Mouse (Mus musculus) kidney, postnatal 36 days (tissue): Measurements from ENCODE around the gene Rasgef1b.

Experiments
- DNase-seq, 2 experiments: peaks; one replicate each; pipeline ENCODE4 v3.0.0; 2021 to 2022; ENCODE audit warnings: mixed read lengths in 2 of 2

The Rasgef1b gene

GRCm38 (mm10) chr5:99599376-99599775 lies 129.5 kb downstream of the Rasgef1b start:
- peak; percentile 42 to 58 for DNase-seq

DNA sequence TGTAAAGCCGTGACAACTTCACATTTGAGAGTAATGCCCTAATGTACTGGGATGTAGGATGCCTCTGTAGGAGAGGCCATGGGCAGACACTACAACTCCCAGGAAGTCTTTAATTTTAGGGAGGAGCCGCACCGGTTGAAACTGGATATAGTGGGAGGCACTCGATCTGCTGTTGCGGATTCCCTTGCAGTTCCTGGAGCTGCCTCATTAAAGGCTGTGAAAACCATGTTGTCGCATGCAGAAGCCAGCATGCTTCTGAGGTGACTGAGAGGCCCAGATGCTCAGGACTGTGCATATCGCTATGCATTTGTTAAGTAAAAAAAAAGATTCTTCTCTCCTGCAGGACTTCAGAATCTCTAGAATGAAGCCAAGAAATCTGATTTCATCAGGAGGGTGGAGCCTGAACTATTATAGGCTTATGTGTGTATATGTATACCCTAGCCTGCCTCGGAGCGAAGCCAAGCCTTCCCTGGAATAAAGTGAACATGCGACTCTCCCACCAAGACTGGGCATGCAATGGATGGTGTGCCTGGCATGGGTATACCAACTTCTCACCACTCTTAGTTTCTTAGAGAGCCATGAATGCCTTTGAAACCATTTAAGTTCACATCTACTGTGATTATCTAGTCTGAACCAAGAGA lies 130.3 kb downstream of the Rasgef1b start:
- no peak for DNase-seq

DNA sequence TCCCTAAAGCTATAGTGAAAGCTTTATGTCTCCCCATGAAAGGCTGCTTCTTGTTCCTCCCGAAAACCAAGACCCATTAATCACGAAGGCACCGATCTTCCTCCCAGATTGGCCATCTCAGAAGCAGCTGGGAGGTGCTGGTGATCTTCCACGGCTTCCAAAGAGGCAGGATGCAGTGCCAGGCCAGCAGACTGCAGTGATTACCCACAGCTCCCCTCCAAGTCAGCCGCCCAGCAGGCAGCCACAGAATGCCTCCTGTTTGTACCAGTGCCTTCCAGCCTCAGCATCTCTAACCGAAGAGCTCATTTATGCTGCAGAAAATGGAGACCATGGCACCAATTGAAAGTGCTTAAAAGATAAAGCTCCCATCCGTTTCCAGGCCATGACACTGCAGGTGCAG lies 131.2 kb downstream of the Rasgef1b start:
- DNase-seq = no peak

DNA sequence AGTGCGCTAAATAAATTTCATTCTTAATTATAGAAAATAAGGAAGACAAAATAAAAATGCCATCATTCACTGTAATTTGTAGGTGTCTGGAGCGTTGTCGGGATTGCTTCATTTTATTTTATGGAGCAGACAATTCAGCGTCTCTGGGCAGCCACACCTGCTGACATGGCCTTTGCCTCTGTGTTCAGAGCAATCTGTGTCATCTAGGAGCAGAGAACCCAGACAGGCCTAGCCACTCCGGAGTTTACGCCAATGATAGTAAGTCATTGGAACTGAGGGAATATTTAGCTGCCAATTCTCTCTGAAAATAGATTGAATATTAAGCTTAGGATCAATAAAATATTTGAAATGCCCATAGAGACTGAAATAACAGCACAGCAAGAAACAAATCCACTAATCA lies 137.5 kb downstream of the Rasgef1b start:
- no peak for DNase-seq

GRCm38 (mm10) chr5:99590539-99590938 lies 138.3 kb downstream of the Rasgef1b start:
- no peak for DNase-seq

DNA sequence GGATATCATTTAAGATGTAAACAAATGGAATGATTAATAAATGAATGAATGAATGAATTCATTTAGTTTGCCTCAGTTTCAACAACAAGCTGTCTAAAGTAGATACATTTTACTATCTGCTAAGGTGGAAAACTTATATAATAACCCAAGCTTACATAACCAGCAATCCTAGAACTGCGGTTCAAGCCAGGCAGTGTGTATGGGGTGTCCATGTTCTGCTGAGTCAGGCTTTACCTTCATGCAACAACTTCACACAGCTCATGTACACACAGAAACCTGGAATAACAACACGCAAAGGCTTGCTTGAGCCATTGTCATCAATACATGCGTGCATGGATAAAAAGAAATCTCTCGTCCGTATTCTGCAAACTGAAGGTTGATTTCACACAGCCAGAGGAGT lies 140.9 kb downstream of the Rasgef1b start:
- DNase-seq = no peak

DNA sequence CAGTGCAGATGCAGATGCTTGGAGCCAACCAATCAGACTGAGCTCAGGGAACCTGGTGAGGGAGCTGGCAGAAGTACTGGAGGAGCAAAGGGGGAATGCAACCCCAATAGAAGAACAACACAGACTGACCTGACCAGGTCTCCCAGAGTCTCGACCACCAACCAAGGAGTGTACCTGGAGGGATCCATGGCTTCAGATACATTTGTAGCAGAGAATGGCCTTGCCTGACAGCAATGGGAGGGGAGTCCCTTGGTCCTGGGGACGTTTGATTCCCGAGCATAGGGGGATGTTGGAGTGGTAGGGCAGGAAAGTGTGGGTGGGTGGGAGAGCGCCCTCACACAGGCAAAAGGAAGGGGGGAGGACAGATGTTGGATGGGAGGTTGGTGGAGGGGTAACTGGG lies 141.3 kb downstream of the Rasgef1b start:
- no peak for DNase-seq

DNA sequence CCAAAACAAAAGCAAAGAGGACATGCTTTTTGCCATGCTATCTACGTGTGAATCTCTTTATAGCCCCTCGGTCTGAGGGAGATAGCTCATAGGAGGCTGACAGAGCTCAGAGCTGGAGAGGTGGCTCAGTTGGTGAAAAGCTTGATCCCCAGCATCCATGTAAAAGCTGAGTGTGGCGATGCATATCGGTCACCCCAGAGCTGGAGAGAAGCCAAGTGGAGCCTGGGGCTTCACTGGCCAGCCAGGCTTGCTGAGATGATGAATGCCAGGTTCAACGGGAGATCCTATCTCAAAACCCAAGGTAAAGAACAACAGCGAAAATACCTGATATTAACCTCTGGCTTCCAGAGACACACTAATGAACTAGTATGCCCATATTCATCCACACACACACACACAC lies 142.6 kb downstream of the Rasgef1b start:
- peak; percentile 63 to 70 for DNase-seq

DNA sequence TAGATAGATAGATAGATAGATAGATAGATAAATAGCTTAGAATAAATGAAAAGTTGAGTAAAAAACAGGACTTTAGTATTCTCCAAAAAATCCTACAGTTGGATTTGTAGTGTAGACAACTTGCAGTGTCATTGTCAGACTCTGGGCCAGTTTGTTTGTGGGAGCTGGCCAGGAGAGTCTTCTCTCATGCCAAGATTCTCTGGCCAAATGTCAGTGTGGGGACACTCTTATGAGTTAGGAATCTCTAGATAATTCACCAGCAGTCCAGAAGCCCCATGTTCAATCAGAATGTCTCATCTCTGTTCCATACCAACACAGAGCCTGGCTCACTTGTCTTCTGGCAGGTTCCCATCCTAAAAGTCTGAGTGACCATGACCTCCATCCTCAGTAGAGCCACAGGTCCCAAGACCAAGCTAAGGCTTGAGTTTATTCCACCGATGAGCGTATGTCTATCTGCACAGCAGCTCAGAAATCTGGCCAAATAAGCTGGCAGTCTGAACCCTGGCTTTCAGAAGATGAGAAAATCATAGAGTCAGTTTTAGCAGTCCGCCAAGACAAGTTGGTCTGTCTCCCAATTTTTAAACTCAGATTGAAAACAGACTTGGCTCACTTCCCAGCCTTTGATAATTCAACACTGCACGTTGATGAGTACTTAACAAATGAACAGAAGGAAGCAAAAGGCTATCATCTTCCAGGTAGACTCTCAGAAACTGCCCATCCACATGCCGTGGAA lies 143.5 kb downstream of the Rasgef1b start:
- no peak for DNase-seq

GRCm38 (mm10) chr5:99584266-99584665 lies 144.6 kb downstream of the Rasgef1b start:
- DNase-seq = peak in 1 of 2 experiments; percentile 6

DNA sequence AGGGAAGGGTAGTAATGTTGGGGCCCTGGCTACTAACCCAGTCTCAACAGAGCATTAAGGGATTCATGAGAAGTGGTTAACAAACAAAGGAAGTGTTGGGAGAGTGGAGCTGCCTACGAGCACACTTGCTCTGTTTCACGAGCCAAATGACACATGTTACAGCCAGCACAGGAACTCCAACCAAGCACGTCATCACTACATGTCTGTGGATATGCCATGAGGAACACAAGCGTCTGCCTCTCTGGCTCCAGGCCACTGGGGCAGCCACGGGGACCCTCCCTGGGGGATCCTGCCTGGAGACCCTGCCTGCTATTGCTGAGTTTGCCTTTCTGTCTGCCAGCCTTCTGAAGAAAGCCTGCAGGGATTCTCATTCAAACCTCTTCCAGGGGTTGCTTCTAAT lies 146.8 kb downstream of the Rasgef1b start:
- DNase-seq = no peak

DNA sequence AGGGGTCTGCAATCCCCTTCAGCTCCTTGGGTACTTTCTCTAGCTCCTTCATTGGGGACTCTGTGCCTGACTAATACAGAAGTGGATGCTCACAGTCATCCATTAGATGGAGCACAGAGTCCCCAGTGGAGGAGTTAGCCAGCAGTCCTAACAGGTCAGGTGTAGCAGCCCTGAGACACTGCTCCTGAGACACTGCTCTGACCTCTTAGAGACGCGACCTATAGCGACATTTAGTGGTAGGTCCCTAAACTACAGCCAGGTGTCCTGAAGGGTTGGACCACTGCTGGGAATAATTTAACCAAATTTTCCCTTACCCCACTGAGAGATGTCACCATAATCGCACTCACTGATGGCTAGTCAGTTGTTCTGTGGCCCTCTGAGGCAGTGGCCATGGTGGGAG lies 150.2 kb downstream of the Rasgef1b start:
- DNase-seq = peak; percentile 57 to 79

GRCm38 (mm10) chr5:99575897-99576296 lies 153.0 kb downstream of the Rasgef1b start:
- no peak for DNase-seq

DNA sequence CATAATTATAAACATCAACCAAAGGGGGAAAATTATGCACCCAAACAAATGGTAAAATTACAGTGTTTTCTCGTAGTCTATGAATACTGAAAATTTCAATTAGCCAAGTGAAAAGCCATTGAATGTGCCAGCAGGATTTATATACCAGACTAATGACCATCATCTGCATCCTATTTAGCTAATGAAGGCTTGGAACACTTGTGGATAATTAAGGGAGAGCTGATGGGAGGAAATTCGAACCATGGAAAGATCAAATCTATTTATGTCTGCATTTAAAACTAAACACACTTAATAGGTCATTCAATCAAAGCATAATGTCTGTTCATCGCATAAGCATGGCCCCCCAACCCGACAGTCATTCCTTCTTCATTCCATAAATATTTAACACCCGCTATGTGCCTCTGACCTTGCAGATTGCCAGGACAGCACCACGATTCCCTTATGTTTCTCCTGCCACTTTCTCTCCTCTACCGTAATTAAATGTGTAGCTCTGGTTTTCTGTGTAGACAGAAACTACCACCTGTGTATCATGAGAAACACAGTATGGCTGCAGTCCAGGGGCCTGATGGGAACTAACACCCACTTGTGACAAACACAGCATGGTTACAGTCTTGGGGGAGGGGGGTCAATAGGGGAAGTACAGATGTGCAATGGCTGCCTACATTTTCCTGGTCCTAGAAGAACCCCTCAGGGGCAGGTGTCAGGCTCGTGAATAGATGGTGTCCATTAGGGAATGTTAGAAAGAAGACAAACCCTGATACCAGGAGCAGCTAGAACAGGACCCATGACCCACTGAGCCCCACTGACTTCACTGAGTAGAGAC lies 164.2 kb downstream of the Rasgef1b start:
- DNase-seq = no peak

DNA sequence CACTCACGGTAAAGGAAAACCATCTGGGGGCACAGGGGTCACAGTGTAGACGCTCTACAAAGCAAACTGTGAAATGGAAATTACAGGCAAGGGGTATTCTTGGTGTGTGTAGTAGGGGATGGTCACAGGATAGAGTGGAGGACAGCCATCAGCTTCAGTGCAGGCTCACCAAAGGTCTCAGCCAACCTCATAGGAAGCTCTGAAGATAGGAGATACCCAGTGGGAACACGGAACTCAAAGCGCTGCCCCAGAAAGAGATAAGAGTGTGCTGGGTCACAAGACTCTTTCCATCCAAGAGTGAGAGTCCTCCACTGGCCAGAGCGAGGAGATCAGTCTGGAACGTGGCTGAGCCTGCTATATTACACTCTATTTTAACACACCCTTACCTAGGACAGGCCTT lies 166.8 kb downstream of the Rasgef1b start:
- DNase-seq = no peak

GRCm38 (mm10) chr5:99559814-99560213 lies 169.1 kb downstream of the Rasgef1b start:
- no peak for DNase-seq

- no peak for DNase-seq
Measured at GRCm38 (mm10) chr5:99558231-99558630, 170.6 kb downstream of the Rasgef1b start.

GRCm38 (mm10) chr5:99552645-99553044 lies 176.2 kb downstream of the Rasgef1b start:
- DNase-seq = no peak

- no peak for DNase-seq
Measured at GRCm38 (mm10) chr5:99544664-99545494, 184.0 kb downstream of the Rasgef1b start.

DNA sequence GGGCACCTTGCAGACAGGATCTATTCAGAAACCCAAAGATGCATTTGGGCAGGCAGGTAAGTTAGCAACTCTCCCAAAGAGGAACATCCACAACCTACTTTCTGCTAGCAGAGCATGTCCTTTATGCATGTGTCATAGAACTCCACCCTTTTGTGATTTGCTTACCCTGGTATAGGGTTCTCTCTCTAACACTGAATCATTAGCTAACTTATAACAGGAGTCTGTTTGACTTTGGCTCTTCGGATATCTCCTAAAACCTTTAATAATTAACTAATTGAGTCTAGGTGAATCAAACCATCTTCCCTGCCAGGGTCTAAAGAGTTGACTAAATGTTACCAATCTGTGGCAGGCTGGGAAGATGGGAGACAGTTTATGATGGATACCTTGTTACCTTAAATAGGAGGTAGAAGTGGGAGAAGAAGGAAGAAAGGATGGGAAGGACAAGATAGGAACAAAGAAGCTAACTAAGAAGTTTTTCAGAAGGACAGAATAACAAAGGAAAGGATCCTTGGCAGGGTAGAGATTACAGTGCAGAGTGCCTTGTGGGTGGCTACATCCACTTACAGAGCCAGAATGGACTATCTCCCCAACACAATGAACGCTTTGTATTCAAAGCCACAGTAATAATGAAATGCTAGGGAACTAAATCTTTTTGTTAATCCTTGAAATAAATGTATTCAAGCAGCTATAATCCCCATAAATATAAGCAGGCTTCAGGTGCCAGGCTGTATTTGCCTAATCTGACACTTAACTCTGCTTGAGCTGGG lies 186.7 kb downstream of the Rasgef1b start:
- DNase-seq = peak in 1 of 2 experiments; percentile 9

DNA sequence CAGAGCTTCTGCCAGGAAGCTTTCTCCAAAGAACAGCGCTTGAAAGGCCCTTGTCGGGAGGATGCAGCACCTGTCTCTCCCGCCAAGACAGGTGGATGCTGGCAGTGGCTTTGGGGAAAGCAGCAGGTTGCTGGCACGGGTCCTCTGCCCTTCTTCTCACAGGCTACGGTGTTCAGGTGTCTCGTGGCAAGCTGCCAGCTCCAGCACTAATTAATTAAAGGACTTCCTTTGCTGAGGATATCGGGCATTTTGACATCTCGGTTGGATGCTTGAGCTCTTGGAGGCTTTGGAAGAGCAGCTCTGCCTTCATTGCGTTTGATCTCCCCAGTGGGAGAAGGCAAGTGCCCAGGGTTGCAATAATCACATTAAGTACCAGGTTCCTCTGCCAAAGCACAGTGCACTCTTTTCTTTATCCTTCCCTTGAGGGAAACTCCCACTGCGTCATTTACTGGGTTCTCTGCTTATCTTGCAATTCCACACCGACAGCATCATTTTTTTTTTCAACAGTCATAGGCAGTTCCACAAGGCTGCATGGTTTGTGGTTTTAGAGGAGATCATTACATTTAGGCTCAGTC lies 187.5 kb downstream of the Rasgef1b start:
- peak; percentile 25 to 59 for DNase-seq

DNA sequence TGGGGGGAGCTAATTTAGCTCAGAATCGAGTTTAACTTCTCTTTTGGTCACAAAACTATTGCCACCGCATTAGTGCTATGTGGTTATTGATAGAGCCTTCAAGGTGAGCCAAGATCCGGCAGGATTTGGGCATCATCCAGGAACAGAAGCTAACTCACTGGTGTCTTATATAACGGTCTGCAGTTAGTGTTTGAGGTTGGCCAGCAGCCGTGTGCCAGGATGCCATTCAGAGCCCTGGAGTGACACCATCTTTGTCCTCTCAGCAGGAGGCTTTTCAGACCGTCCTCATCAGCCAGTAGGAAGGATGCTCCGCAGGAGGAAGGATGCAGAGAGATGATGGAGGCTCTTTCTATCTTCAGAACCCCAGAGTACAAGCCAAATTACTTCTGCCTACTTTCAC lies 195.4 kb downstream of the Rasgef1b start:
- DNase-seq = no peak
